Mouse (Mus musculus) myocyte (in vitro differentiated cells): ENCODE measurements at regions not wholly inside any gene's neighbourhood (a gene's known extent, or its start where the extent isn't known, plus 50 kb on each side); places are given as distances from the start of the nearest gene placed in this dataset.
A peak's percentile ranks its signal among the peaks of the same experiment; 100 is the strongest.

Experiments
- H3K27me3 ChIP-seq: one replicate; pipeline ENCODE4 v1.6.1; 2011; ENCODE audit not compliant: control insufficient read depth, insufficient read depth, insufficient read length
- H3K36me3 ChIP-seq: one replicate; pipeline ENCODE4 v1.6.1; 2011; ENCODE audit not compliant: control insufficient read depth, insufficient read depth
- H3K4me2 ChIP-seq: one replicate; pipeline ENCODE4 v1.6.1; 2011; ENCODE audit warnings: low read depth, control low read depth
- H3K4me3 ChIP-seq: one replicate; pipeline ENCODE4 v1.5.1; 2011; ENCODE audit warnings: mild to moderate bottlenecking, control low read depth, moderate library complexity
- H3K79me2 ChIP-seq: one replicate; pipeline ENCODE4 v1.6.1; 2011; ENCODE audit not compliant: control insufficient read depth, insufficient read depth
- H3ac ChIP-seq: one replicate; pipeline ENCODE4 v1.6.1; 2011; ENCODE audit not compliant: control insufficient read depth, insufficient read length
- CEBPB ChIP-seq: IDR thresholded peaks from 2 replicates; pipeline ENCODE4 v1.6.1; 2011; ENCODE audit warnings: mild to moderate bottlenecking, moderate library complexity; ENCODE audit not compliant: poor library complexity, insufficient read depth, severe bottlenecking
- E2F4 ChIP-seq: IDR thresholded peaks from one replicate; pipeline ENCODE4 v1.6.1; 2011; ENCODE audit warnings: mild to moderate bottlenecking, control low read depth, moderate library complexity; ENCODE audit not compliant: insufficient read depth
- MAX ChIP-seq: IDR thresholded peaks from one replicate; pipeline ENCODE4 v1.6.1; 2011; ENCODE audit warnings: low read depth, mild to moderate bottlenecking, control low read depth
- MYOD1 ChIP-seq, 3 experiments: IDR thresholded peaks; one replicate each; pipeline ENCODE4 v1.6.1; 2011; ENCODE audit warnings: control low read depth in 2 of 3, low read depth in 2 of 3, mild to moderate bottlenecking in 2 of 3, moderate library complexity in 1 of 3; ENCODE audit not compliant: insufficient read length in 2 of 3, control insufficient read depth in 1 of 3
- MYOG ChIP-seq, 3 experiments: IDR thresholded peaks; one replicate each; pipeline ENCODE4 v1.6.1; 2011; ENCODE audit warnings: control low read depth in 2 of 3, low read depth in 2 of 3, mild to moderate bottlenecking in 2 of 3; ENCODE audit not compliant: insufficient read length in 2 of 3, control insufficient read depth in 1 of 3, insufficient read depth in 1 of 3
- POLR2A ChIP-seq: IDR thresholded peaks from one replicate; pipeline ENCODE4 v1.6.1; 2011; ENCODE audit warnings: low read depth, mild to moderate bottlenecking, control low read depth, moderate library complexity; ENCODE audit not compliant: insufficient read length
- POLR2AphosphoS2 ChIP-seq: IDR thresholded peaks from one replicate; pipeline ENCODE4 v1.6.1; 2011; ENCODE audit warnings: low read depth, control low read depth; ENCODE audit not compliant: insufficient read length
- REST ChIP-seq: IDR thresholded peaks from one replicate; pipeline ENCODE4 v1.6.1; 2011; ENCODE audit warnings: mild to moderate bottlenecking, control low read depth, moderate library complexity; ENCODE audit not compliant: insufficient read depth, insufficient read length
- SRF ChIP-seq: IDR thresholded peaks from one replicate; pipeline ENCODE4 v1.6.1; 2011; ENCODE audit warnings: low read depth; ENCODE audit not compliant: control insufficient read depth, insufficient read length
- TCF12 ChIP-seq: IDR thresholded peaks from one replicate; pipeline ENCODE4 v1.6.1; 2011; ENCODE audit warnings: mild to moderate bottlenecking, control low read depth; ENCODE audit not compliant: poor library complexity, insufficient read depth, severe bottlenecking
- TCF3 ChIP-seq: IDR thresholded peaks from one replicate; pipeline ENCODE4 v1.6.1; 2011; ENCODE audit warnings: low read depth, control low read depth; ENCODE audit not compliant: insufficient read length
- USF1 ChIP-seq: IDR thresholded peaks from one replicate; pipeline ENCODE4 v1.6.1; 2011; ENCODE audit warnings: low read depth, mild to moderate bottlenecking, control low read depth, moderate library complexity

DNA sequence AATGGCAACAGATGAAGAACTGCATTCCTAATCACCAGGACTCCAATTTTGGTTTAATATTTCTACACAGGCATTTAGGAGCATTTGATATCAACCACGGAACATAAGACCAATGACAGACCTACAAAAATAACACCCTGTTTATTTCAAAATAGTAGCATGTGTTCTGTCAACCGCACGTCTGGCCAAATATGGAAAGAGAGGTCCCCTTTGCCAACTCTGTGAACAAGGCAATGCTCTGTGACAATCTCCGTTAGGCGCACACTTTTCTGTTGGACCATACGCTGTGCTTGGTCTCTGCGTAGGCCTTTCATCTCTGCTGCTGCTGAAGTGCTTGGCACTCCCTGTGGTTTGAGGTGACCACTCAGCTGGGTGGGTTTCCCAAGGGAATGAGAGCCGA lies 173.2 kb downstream of the Gadd45g start:
- H3K27me3 ChIP-seq = no peaks in the 10 kb centered on the region
- H3K36me3 ChIP-seq = no peaks in the 10 kb centered on the region
- H3K4me2 ChIP-seq = no peak overlapping the region
- peak; percentile 83 for TF ChIP-seq SRF
- no peak for TF ChIP-seq MYOD1 (IDR thresholded peaks at IDR 0.05; ENCODE audit: control insufficient read depth in 1 of 3, insufficient read length in 2 of 3, low read depth in 2 of 3)
- no peak overlapping the region for H3K4me3 ChIP-seq
- H3ac ChIP-seq = no peak overlapping the region
- H3K79me2 ChIP-seq = no peaks in the 10 kb centered on the region

DNA sequence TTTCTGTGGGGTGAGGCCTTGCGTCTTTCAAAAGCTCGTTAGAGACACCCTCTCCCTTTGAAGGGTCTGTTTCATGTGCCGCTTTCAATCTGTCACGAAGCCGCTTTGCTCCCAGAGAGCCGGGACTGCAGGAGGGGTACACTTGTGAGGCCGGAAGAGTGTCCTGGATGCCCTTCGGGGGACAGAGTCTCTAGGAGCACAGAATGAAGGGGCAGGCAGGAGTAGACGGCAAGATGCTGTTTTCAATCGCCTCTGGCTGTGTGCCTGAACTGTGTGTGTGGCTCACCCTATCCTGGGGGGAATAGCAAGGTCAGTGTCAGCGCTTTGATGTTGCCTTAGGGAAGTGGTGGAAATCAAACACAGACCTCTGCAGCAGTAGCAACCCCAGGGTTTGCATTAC lies 174.7 kb downstream of the Gadd45g start:
- Histone ChIP-seq H3ac (no peak overlapping the region), H3K36me3 (no peaks in the 10 kb centered on the region), H3K4me2 (no peak overlapping the region), H3K4me3 (no peak overlapping the region), H3K27me3 (no peaks in the 10 kb centered on the region), H3K79me2 (no peaks in the 10 kb centered on the region)
- TF ChIP-seq TCF3 = no peak
- no peak for TF ChIP-seq E2F4
- TF ChIP-seq TCF12 = no peak
- no peak for TF ChIP-seq CEBPB
- no peak for TF ChIP-seq POLR2A
- no peak for TF ChIP-seq REST
- no peak for TF ChIP-seq MYOG (IDR thresholded peaks at IDR 0.05; ENCODE audit: control insufficient read depth in 1 of 3, insufficient read depth in 1 of 3, insufficient read length in 2 of 3, low read depth in 2 of 3)
- TF ChIP-seq POLR2AphosphoS2 = no peak
- no peak for TF ChIP-seq SRF
- no peak for TF ChIP-seq MAX
- no peak for TF ChIP-seq MYOD1 (IDR thresholded peaks at IDR 0.05; ENCODE audit: control insufficient read depth in 1 of 3, insufficient read length in 2 of 3, low read depth in 2 of 3)

DNA sequence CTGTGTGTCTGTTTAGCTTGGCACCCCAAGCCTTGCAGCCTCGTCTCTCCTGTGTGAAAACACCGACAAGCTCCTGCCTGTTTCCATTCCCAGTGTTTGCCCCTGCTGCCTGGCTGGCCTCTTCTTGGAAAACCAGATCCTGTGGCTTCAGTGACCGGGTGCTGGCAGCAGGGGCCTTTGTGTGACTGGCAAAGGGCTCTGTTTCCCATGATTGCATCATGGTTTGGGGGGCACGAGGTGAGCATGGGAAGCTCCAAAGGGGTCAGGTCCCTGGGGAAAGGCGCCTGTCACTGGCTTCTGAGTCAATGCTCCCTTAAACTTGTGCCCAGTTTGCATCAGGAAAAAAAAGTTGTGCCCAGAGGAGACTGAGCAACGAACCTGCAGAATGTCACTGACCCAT lies 175.3 kb downstream of the Gadd45g start:
- no peaks in the 10 kb centered on the region for H3K36me3 ChIP-seq
- H3K79me2 ChIP-seq = no peaks in the 10 kb centered on the region
- TF ChIP-seq CEBPB (peak; percentile 91), POLR2AphosphoS2 (no peak)
- H3K4me2 ChIP-seq = no peak overlapping the region
- no peak overlapping the region for H3K4me3 ChIP-seq
- no peak overlapping the region for H3ac ChIP-seq
- H3K27me3 ChIP-seq = no peaks in the 10 kb centered on the region

DNA sequence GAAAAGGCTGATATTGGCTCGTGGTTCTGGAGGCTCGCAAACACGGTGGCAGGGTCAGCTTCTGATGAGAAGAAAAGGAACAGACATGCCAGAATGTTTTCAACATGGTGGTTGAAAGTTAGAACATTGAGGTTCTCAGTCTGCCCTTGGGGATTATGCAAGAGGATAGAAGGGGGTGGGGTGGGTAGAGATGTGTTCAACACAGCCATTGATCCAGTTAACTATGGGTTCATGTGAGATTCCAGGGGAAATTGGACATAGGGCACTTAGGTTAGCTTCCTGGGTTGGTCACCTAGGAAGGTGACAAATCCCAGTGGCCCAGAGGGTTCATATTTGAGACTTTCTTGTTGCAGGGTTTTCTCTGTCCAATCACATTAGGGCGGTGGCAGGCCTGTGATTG lies 176.1 kb downstream of the Gadd45g start:
- no peaks in the 10 kb centered on the region for H3K27me3 ChIP-seq
- no peak overlapping the region for H3ac ChIP-seq
- H3K4me2 ChIP-seq = no peak overlapping the region
- no peak for TF ChIP-seq MAX
- H3K4me3 ChIP-seq = no peak overlapping the region
- no peaks in the 10 kb centered on the region for H3K36me3 ChIP-seq
- H3K79me2 ChIP-seq = no peaks in the 10 kb centered on the region

DNA sequence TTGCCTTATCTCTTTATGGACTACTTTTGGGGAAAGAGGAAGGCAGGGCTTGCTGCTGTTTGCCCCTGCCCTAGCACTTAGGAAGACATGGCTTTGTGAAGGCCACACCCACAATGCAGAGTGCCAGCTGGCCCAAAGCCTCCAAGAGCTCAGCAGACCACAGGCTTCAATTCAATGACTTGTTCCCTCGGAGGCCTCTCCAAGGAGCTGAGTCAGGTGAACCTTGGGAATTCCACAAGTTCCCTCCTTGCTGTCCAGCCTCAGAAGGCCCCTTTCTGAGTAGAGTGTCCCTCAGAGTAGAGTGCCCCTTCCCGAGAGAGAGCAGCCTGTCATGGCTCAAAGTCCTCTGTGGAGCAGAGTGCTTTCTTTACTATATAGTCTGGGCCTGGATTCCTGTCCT lies 177.9 kb downstream of the Gadd45g start:
- peak in 2 of 3 experiments; percentile 13 to 22 for TF ChIP-seq MYOD1 (IDR thresholded peaks at IDR 0.05; ENCODE audit: control insufficient read depth in 1 of 3, insufficient read length in 2 of 3, low read depth in 2 of 3)
- no peak for TF ChIP-seq MAX
- TF ChIP-seq USF1 = no peak
- TF ChIP-seq POLR2AphosphoS2 = no peak
- TF ChIP-seq MYOG (IDR thresholded peaks at IDR 0.05; ENCODE audit: control insufficient read depth in 1 of 3, insufficient read depth in 1 of 3, insufficient read length in 2 of 3, low read depth in 2 of 3) = peak in 1 of 3 experiments; percentile 42
- TF ChIP-seq CEBPB = no peak
- Histone ChIP-seq H3K4me3 (no peak overlapping the region), H3K79me2 (no peaks in the 10 kb centered on the region), H3K4me2 (peak overlapping the region; percentile 88), H3K27me3 (no peaks in the 10 kb centered on the region), H3K36me3 (no peaks in the 10 kb centered on the region), H3ac (no peak overlapping the region)

DNA sequence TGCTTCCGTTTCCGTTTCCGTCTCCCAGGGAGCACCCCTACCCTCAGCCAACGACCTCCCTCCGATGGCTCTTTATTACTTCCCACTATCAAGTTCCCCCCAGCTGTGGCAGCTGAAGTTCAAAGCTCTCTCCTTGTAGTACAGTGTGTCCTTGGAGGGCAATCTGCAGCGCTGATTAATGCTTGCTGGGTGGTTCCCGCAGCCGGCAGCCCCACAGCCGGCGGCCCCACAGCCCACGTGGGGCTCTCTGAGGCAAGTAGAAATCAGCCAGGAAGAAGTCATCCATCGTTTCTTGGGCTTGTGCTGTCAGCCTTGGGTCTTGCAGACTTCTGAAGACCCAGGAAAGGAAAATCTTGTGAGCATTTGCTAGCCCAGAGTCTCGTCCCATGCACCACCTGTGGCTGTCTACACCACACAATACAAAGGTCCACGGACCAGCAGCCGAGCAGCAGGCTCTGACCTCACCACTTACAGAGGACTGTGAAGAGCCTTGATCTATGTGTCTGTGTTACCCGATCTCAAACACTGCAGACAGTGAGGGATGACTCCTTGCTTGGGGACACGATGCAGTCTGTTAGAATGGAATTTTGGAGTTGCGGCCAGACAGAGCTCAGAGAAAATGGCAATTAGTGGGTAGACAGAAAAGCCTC lies 178.5 kb downstream of the Gadd45g start:
- Histone ChIP-seq H3K4me3 (no peak overlapping the region), H3K4me2 (peak overlapping the region; percentile 88), H3ac (no peak overlapping the region), H3K36me3 (no peaks in the 10 kb centered on the region), H3K27me3 (no peaks in the 10 kb centered on the region), H3K79me2 (no peaks in the 10 kb centered on the region)
- TF ChIP-seq POLR2AphosphoS2 (no peak), MYOG (IDR thresholded peaks at IDR 0.05; ENCODE audit: control insufficient read depth in 1 of 3, insufficient read depth in 1 of 3, insufficient read length in 2 of 3, low read depth in 2 of 3) (peak in 2 of 3 experiments; percentile 60 to 61), TCF12 (peak; percentile 63), USF1 (peak; percentile 58), MYOD1 (IDR thresholded peaks at IDR 0.05; ENCODE audit: control insufficient read depth in 1 of 3, insufficient read length in 2 of 3, low read depth in 2 of 3) (peak in 2 of 3 experiments; percentile 58 to 67), TCF3 (peak; percentile 1), E2F4 (no peak)
